Mouse (Mus musculus) adipose tissue, adult 10 weeks (tissue): Measurements from ENCODE around the gene Smad3. TPM values are rescaled to one million over a fixed set of nuclear protein-coding genes. Genes with fewer than 3 reads are reported as not detected.

ENCODE experiments used
- polyA plus RNA-seq: library from polyadenylated mRNA; stranded (reverse); fragments of 350-450 nt; fragmentation: Illumina TruSeq; extraction: RNeasy Lipid Tissue Mini Kit (QIAGEN cat#74804); gene quantifications from one replicate; pipeline ENCODE4 v1.2.3, GENCODE M21; 2014; ENCODE audit warnings: low read depth, low replicate concordance

Smad3 gene
- polyA plus RNA-seq, result 21.2 TPM

DNA sequence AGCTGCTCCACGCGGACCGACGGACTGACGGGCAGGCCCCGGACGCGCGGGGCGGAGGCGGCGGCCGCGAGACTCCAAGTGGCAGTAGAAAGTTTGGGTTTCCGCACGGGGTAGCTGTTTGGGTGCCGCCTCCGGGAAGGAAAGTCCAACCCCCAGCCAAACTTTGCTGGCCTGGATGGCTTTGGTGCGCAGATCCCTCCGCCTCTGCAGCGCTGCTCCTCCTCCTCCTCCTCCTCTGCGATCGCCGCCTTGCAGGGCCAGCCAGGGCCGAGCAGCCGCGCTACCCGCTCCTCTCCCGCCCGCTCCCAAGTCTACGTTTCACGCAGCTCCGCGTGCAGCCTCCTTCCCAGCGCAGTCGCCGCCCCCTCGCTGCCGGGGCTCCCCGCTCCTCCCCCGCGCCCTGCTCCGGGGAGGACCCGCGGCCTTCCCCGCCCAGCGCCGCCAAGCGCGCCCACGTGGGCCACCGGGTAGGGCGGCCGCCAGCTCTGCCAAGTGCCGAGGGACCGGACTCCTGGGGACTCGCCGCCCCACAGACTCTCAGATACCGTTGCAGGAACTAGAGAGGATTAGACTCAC, at the start of gene Smad3:
Gene Smad3 (minus strand): TSS at position 130 of the 576 bp plus-strand sequence.

DNA sequence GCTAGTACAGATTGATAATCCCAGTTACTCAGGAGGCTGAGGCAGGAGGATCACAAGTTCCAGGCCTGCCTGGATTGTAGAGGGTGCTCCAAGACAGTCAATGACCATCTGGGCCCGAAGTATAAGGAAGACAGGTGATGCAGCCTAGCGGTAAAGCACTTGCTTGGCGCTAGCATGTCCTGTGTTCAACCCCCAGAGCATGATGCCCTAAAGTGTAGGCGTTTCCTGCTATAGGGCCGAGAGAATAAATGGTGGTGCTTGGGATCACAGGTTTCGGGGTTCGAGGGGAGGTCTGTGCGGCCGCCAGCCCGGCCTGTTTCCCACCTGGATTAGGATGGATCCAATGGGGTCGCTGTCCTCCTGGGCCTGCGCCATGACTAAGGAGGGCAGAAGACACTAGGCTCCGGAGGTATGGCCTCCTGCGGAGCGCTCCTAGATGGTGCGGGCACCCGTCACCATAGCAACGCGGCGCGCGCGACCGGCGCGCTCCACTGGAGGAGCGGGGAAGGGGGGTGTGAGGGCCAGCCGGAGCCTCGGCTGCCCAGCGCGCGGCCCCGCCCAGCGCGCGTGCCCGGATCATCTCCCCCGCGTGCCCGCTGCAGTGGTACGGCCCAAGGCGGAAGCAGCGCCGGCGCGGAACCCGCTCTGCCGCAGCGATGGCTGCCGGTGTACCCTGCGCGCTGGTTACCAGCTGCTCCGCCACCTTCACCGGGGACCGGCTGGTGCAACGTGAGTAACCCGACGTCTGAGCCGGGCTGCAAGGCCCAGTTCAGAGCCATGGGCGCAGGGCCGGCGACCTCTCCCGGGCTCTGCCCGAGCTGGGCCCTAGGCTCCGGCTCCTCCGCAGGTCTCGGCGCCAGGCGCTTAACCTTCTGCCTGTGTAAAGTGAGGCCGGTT, 155.5 kb downstream of the Smad3 start, which contains the start of the genes Iqch and Aagab:
Gene Iqch (minus strand): TSS at position 451 of the 897 bp plus-strand sequence.
Gene Aagab (plus strand): TSS at position 618 of the 897 bp plus-strand sequence.

Other genes with a start within 250 kb of the Smad3 start
- 1.7 TPM for gene Iqch, start 155.5 kb downstream of the Smad3 start, polyA plus RNA-seq
- gene Aagab, start 155.3 kb downstream of the Smad3 start, polyA plus RNA-seq, result 21.8 TPM